Mouse (Mus musculus): ENCODE measurements around the gene Pdcd2.

Gene Pdcd2

GRCm38 (mm10) chr17:15499656-15500394, 27.3 kb downstream of the Pdcd2 start, which contains the start of the genes Psmb1 and Tbp:
Gene Psmb1, minus strand, starts transcription at chr17:15499751.
Gene Tbp, plus strand, starts transcription at chr17:15499888.
- peak; percentile 93 to 95 for DNase-seq (ENCODE audit: low read depth in 2 of 2, low spot score in 2 of 2)

- no peak for DNase-seq (ENCODE audit: low read depth in 2 of 2, low spot score in 2 of 2)
These were observed 28.4 kb downstream of the Pdcd2 start for GRCm38 (mm10) chr17:15498753-15499113.

- peak; percentile 85 to 90 for DNase-seq (ENCODE audit: low read depth in 2 of 2, low spot score in 2 of 2)
These were observed 29.0 kb downstream of the Pdcd2 start for GRCm38 (mm10) chr17:15497882-15498752.

GRCm38 (mm10) chr17:15490542-15490941, 36.6 kb downstream of the Pdcd2 start:
- DNase-seq (ENCODE audit: low read depth in 2 of 2, low spot score in 2 of 2): no peak

- no peak for DNase-seq (ENCODE audit: low read depth in 2 of 2, low spot score in 2 of 2)
These were observed 54.4 kb downstream of the Pdcd2 start for GRCm38 (mm10) chr17:15472671-15473070.

All from CD8-positive naive resting alpha-beta T cell, adult 2 months (primary cell).